Mouse (Mus musculus) kidney, postnatal 0 days (tissue): ENCODE results near the gene Kcnd2. TPM values are rescaled to one million over a fixed set of nuclear protein-coding genes. Genes with fewer than 3 reads are reported as not detected.
A peak's percentile ranks its signal among the peaks of the same experiment; 100 is the strongest.

ENCODE experiments used
- ATAC-seq: fragments of 200-750 bp; cut with Nextera tagmentation; replicated peaks from 2 replicates; pipeline ENCODE4 v1.8.0; 2017; ENCODE audit warnings: low read depth, moderate number of reproducible peaks, moderate TSS enrichment, moderate library complexity; ENCODE audit not compliant: low FRiP score
- DNase-seq: peaks from one replicate; pipeline ENCODE4 v3.0.0-alpha.2; 2016; ENCODE audit warnings: low spot score
- H3K27ac ChIP-seq: fragments of 300-500 bp; sonication (generic); 2 replicates; pipeline ENCODE4 v1.5.1; 2014; ENCODE audit warnings: mild to moderate bottlenecking
- H3K27me3 ChIP-seq: fragments of 300-500 bp; sonication (generic); 2 replicates; pipeline ENCODE4 v1.6.1; 2014; ENCODE audit warnings: low read length, mixed read lengths; ENCODE audit not compliant: insufficient read depth
- H3K36me3 ChIP-seq: fragments of 300-500 bp; sonication (generic); 2 replicates; pipeline ENCODE4 v1.6.1; 2014; ENCODE audit warnings: low read length, mixed read lengths; ENCODE audit not compliant: insufficient read depth
- H3K4me1 ChIP-seq: fragments of 300-500 bp; sonication (generic); replicated peaks from 2 replicates; pipeline ENCODE4 v1.6.1; 2014; ENCODE audit warnings: antibody characterized with exemption, low read length, mixed read lengths; ENCODE audit not compliant: insufficient read depth
- H3K4me2 ChIP-seq: fragments of 300-500 bp; sonication (generic); 2 replicates; pipeline ENCODE4 v1.6.1; 2014; ENCODE audit warnings: mild to moderate bottlenecking, low read length, moderate library complexity, mixed read lengths
- H3K4me3 ChIP-seq: fragments of 300-500 bp; sonication (generic); replicated peaks from 2 replicates; pipeline ENCODE4 v1.5.1; 2014; ENCODE audit warnings: low read depth, low read length
- H3K9ac ChIP-seq: fragments of 300-500 bp; sonication (generic); 2 replicates; pipeline ENCODE4 v1.6.1; 2014; ENCODE audit warnings: low read depth, low read length
- H3K9me3 ChIP-seq: fragments of 300-500 bp; sonication (generic); replicated peaks from 2 replicates; pipeline ENCODE4 v1.6.1; 2016; ENCODE audit warnings: low read length, inconsistent platforms, mixed read lengths
- CTCF ChIP-seq: IDR thresholded peaks from 2 replicates; pipeline ENCODE4 v1.5.1; 2016; ENCODE audit warnings: antibody characterized with exemption, low read depth, mild to moderate bottlenecking, moderate library complexity
- WGBS: fragments of 180-500 bp; shearing (Covaris S2); extraction: QIAGEN DNeasy Blood & Tissue Kit; methylation state at CpG from one replicate; pipeline ENCODE4 v1.1.7; 2014; 5-methylcytosine and 5-hydroxymethylcytosine counted together
- polyA plus RNA-seq: library from polyadenylated mRNA; unstranded; fragments of >200 nt; fragmentation: Nextera tagmentation; extraction: Ambion mirVana; gene quantifications from 2 replicates; pipeline ENCODE4 v1.2.1, GENCODE M21; 2015

Kcnd2 gene
- polyA plus RNA-seq, 1 experiment from 2014 or later: 1.9 TPM

DNA sequence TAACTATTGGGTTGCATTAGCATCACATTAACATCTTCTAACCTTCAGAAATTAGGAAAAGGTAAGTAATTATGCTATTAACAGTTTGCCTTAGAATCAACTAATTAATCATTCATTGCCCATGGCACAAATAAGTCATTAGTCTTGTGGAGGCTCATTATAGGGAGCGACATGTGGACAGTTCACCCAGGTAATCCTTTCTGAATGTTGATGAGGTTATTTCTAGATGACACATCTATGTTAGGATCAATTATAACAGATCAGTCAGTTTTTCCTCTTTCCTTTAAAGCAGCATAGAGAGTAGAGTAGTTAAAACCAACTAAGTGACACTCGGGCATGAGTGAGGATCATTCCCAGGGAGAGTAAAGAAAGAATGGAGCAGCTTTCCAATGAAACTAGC, 267.4 kb downstream of the Kcnd2 start:
- Histone ChIP-seq H3K9me3 (no peaks in the 10 kb centered on the region), H3K27me3 (no peaks in the 10 kb centered on the region), H3K4me3 (no peak overlapping the region), H3K4me1 (no peaks in the 10 kb centered on the region), H3K9ac (no peak overlapping the region), H3K36me3 (no peaks in the 10 kb centered on the region), H3K4me2 (no peak overlapping the region), H3K27ac (no peak overlapping the region)
- ATAC-seq (no peak), DNase-seq (no peak)
- no peak for TF ChIP-seq CTCF
- 78% methylated on average over 2 of the region's 2 CpGs for WGBS

DNA sequence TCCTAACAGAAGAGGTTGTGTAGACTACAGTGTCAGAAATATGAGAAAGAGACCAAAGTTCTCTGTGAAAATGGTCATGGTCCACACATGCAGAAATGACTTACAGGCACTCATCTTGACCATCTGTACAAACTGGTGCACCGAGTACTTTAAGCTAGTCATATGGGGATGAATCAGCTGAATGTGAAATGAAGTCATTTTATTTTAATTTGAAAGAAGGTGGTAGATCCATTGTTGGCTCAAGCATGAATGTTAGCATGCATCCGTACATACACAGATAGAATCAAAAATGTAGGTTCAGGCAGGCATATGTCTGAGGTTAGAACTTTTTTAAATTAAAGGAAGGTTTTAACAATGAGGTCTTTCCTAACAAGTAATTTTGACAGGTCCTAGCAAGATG, 273.2 kb downstream of the Kcnd2 start:
- Histone ChIP-seq H3K4me1 (no peaks in the 10 kb centered on the region), H3K9ac (no peak overlapping the region), H3K27me3 (no peaks in the 10 kb centered on the region), H3K4me3 (no peak overlapping the region), H3K4me2 (no peak overlapping the region), H3K27ac (no peak overlapping the region), H3K36me3 (no peaks in the 10 kb centered on the region), H3K9me3 (no peaks in the 10 kb centered on the region)
- DNase-seq: no peak
- WGBS: 91% methylated on average over 2 of the region's 2 CpGs
- ATAC-seq: no peak
- no peak for TF ChIP-seq CTCF

DNA sequence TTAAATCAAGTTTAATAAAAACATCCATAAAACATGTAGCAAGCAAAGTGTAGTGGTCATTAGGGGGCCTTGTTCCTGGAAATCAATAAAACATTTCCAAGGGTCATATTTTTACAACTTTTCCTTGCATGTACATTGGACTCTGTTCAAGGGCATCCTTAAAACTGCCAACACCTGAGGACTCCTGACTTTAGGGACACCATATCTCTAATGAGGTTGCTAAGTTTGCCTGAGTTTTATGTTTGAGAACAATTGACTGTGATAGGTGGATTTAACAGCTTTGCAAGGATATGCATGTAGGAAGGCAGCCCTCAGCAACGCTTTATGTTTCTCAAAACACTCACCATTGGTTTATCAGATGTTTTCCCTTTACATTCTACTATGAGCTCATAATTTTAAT, 287.6 kb downstream of the Kcnd2 start:
- Histone ChIP-seq H3K4me1 (no peaks in the 10 kb centered on the region), H3K36me3 (no peaks in the 10 kb centered on the region), H3K4me2 (no peak overlapping the region), H3K4me3 (no peak overlapping the region), H3K27ac (no peak overlapping the region), H3K27me3 (no peaks in the 10 kb centered on the region), H3K9me3 (no peaks in the 10 kb centered on the region), H3K9ac (no peak overlapping the region)
- 66% methylated on average over 1 of the region's 1 CpGs for WGBS
- TF ChIP-seq CTCF: no peak
- ATAC-seq: no peak
- no peak for DNase-seq

DNA sequence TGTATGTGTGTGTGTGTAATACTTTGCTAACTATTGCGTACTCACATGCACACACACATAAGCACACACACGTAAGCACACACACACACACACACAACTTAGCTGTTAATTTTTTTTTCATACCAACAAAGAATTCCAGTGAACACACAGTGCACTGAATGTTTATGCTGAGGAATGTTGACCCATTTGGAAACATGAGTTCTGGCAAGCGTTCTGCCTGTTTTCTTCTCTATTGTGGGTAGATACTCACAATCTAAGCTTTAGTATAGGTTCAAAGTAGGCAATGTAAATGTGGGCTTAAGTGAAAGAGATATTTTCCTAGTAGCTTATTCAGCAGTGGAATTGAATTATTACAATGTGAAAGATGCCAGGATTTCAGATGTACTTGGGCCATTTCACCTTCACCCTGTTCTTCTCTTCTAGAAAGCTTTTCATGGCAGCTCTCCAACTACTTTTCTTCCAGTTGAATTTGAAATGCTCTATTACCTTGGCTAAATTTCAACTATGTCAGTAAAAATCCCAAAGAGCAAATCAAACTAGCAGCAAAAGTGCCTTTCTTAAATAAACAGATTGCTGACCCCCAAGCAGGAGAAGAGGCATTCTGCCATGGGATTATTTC, 295.4 kb downstream of the Kcnd2 start:
- DNase-seq (peak; percentile 47), ATAC-seq (no peak)
- no peaks in the 10 kb centered on the region for H3K36me3 ChIP-seq
- H3K4me3 ChIP-seq: no peak overlapping the region
- H3K9me3 ChIP-seq: no peaks in the 10 kb centered on the region
- H3K9ac ChIP-seq: no peak overlapping the region
- 81% methylated on average over 3 of the region's 3 CpGs for WGBS
- H3K4me2 ChIP-seq: no peak overlapping the region
- no peak overlapping the region for H3K27ac ChIP-seq
- no peaks in the 10 kb centered on the region for H3K27me3 ChIP-seq
- no peaks in the 10 kb centered on the region for H3K4me1 ChIP-seq
- TF ChIP-seq CTCF: no peak

DNA sequence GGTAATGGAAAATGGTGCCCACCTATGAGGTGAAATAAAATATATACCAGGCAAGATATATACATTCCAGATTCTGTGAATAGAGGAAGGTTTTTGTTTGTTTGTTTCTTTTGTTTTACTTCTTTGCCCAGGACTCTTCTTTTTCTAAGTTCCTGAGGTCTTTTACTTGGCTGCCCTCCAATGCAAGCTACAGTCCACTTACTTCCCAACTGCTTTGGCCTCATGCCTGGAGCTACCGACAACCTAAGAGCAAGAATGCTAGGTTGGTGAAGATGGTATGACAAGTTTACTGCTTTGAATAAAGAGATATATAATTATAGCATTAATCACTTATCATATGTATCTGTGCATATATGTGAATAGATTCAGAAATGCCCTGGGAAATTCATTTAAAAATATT, 305.0 kb downstream of the Kcnd2 start:
- H3K27ac ChIP-seq: no peak overlapping the region
- no peaks in the 10 kb centered on the region for H3K9me3 ChIP-seq
- no peak overlapping the region for H3K4me3 ChIP-seq
- TF ChIP-seq CTCF: no peak
- H3K4me1 ChIP-seq: no peaks in the 10 kb centered on the region
- 52% methylated on average over 1 of the region's 1 CpGs for WGBS
- H3K9ac ChIP-seq: no peak overlapping the region
- H3K4me2 ChIP-seq: no peak overlapping the region
- H3K36me3 ChIP-seq: no peaks in the 10 kb centered on the region
- no peaks in the 10 kb centered on the region for H3K27me3 ChIP-seq
- ATAC-seq (no peak), DNase-seq (no peak)

DNA sequence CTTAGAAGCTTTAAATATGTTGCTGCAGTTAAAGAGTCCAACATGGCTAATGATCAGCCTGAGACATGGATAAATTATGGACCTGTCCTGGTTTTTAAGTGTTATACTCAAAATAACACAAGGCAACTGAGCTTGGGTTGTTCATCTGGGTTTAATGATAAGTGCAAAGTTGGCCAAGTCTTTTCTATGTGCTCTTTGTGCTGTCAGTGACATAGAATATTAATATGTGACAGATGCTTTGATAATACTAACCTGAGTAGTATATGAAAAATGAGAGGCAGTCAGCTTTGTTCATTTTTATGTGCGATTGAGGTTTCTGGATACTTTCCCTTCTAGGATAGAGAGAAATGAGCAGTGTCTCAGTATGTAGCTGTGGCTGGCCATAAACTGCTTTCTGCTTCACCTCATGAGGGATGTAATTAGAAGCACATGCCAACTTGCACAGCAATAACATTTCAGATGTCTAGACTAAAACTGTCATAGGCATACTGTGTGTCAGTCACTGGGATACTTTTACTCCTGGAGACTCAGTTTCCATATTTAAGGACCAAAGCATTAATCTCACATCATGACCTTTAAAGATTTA, 312.3 kb downstream of the Kcnd2 start:
- Histone ChIP-seq H3K4me2 (no peak overlapping the region), H3K27ac (no peak overlapping the region), H3K27me3 (no peaks in the 10 kb centered on the region), H3K4me3 (no peak overlapping the region), H3K4me1 (no peaks in the 10 kb centered on the region), H3K9me3 (no peaks in the 10 kb centered on the region), H3K9ac (no peak overlapping the region), H3K36me3 (no peaks in the 10 kb centered on the region)
- DNase-seq (no peak), ATAC-seq (no peak)
- no peak for TF ChIP-seq CTCF
- WGBS: 85% methylated on average over 1 of the region's 1 CpGs

DNA sequence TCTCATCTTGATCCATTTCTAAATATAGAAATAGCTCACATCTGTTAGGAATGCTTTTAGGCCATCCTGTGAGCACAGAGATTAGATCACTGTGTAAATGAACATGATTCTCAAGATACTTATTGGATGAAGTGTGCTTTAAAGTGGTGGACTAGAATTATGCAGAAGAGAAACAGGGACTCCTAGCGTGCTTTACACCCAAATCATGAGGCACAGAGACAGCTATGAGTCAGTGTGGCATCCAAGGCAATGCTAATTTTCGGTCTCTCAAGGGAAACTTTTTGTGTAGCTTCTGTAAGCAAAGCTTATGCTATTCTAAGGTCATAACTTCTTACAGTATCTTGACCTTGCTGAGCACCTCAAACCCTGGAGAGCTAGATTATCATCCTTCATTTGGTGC, 318.7 kb downstream of the Kcnd2 start:
- no peaks in the 10 kb centered on the region for H3K36me3 ChIP-seq
- ATAC-seq (no peak), DNase-seq (no peak)
- 66% methylated on average over 2 of the region's 2 CpGs for WGBS
- no peak overlapping the region for H3K4me2 ChIP-seq
- no peaks in the 10 kb centered on the region for H3K9me3 ChIP-seq
- H3K4me3 ChIP-seq: no peak overlapping the region
- no peaks in the 10 kb centered on the region for H3K27me3 ChIP-seq
- no peak overlapping the region for H3K27ac ChIP-seq
- H3K9ac ChIP-seq: no peak overlapping the region
- no peak for TF ChIP-seq CTCF
- H3K4me1 ChIP-seq: no peaks in the 10 kb centered on the region
